In genomic region chr7:39643323-39643722, GRCm38 (mm10) we compare ENCODE assay signal across 26 mouse cellular contexts.
"Had no signal": no experiment of that assay in that cellular context is flagged by ENCODE, and none has a peak within 500 bp of the region (broad histone marks: within the 10 kb centered on the region; RNA-seq: fewer than 3 reads in every experiment).

No protein-coding gene starts in this region.

- ATAC-seq: hindbrain, embryonic 16.5 days; intestine, embryonic 15.5 days; intestine, postnatal 0 days had no signal

- H3K9me3 ChIP-seq: heart, embryonic 10.5 days; heart, embryonic 12.5 days; hindbrain, embryonic 10.5 days; hindbrain, embryonic 12.5 days; intestine, embryonic 15.5 days; limb, embryonic 10.5 days; limb, embryonic 12.5 days; liver, embryonic 13.5 days had no signal

- H3K36me3 ChIP-seq: heart, embryonic 10.5 days; heart, embryonic 12.5 days; hindbrain, embryonic 10.5 days; hindbrain, embryonic 12.5 days; intestine, embryonic 15.5 days; limb, embryonic 10.5 days; limb, embryonic 12.5 days; liver, embryonic 13.5 days had no signal

- H3K27me3 ChIP-seq: heart, embryonic 12.5 days; hindbrain, embryonic 12.5 days; intestine, embryonic 15.5 days; limb, embryonic 12.5 days; liver, embryonic 13.5 days had no signal

- H3K9ac ChIP-seq: heart, embryonic 12.5 days; hindbrain, embryonic 12.5 days; hindbrain, embryonic 14.5 days; intestine, embryonic 15.5 days; limb, embryonic 12.5 days; liver, embryonic 13.5 days had no signal

- H3K4me1 ChIP-seq: heart, embryonic 10.5 days; heart, embryonic 12.5 days; hindbrain, embryonic 10.5 days; hindbrain, embryonic 12.5 days; intestine, embryonic 15.5 days; limb, embryonic 10.5 days; limb, embryonic 12.5 days; liver, embryonic 13.5 days had no signal

- H3K4me3 ChIP-seq: gastrocnemius, adult 2 months; heart, embryonic 10.5 days; heart, embryonic 12.5 days; hindbrain, embryonic 10.5 days; hindbrain, embryonic 12.5 days; intestine, embryonic 15.5 days; layer of hippocampus, adult 2 months; left cerebral cortex, adult 2 months; limb, embryonic 10.5 days; limb, embryonic 12.5 days; liver, embryonic 13.5 days had no signal

- H3K4me2 ChIP-seq: heart, embryonic 12.5 days; hindbrain, embryonic 12.5 days; hindbrain, embryonic 14.5 days; intestine, embryonic 15.5 days; limb, embryonic 12.5 days; liver, embryonic 11.5 days; liver, embryonic 13.5 days had no signal

- H3K27ac ChIP-seq: gastrocnemius, adult 2 months; heart, embryonic 10.5 days; hindbrain, embryonic 10.5 days; hindbrain, embryonic 12.5 days; hindbrain, embryonic 14.5 days; intestine, embryonic 15.5 days; layer of hippocampus, adult 2 months; left cerebral cortex, adult 2 months; limb, embryonic 10.5 days; limb, embryonic 12.5 days; liver, embryonic 13.5 days had no signal

- DNase-seq: gastrocnemius, adult 2 months; gastrocnemius, postnatal 10 days; gastrocnemius, postnatal 25 days; heart, adult 18-20 months; heart, postnatal 10 days; heart, postnatal 36 days; kidney, adult 18-20 months; kidney, adult 8-10 months; kidney, postnatal 10 days; kidney, postnatal 25 days; kidney, postnatal 4 days; liver; liver, embryonic 13.5 days had no signal
